Mouse (Mus musculus): ENCODE measurements at regions not wholly inside any gene's neighbourhood (a gene's known extent, or its start where the extent isn't known, plus 50 kb on each side); places are given as distances from the start of the nearest gene placed in this dataset.
"Not testable (repeated sequence)": the region's sequence is repeated elsewhere in the genome, so short reads cannot be mapped to it uniquely, and the experiment has no call there.

- no peaks in the 10 kb centered on the region for H3K4me1 ChIP-seq (ENCODE audit: control insufficient read depth, low read depth, low read length)
- 33% methylated on average over 2 of the region's 2 CpGs for WGBS (ENCODE audit: insufficient replicate concordance)
- no peak overlapping the region for H3K4me2 ChIP-seq (ENCODE audit: low read depth, low read length)
- H3K36me3 ChIP-seq (ENCODE audit: control insufficient read depth, insufficient read depth), result no peaks in the 10 kb centered on the region
- no peaks in the 10 kb centered on the region for H3K27me3 ChIP-seq (ENCODE audit: control insufficient read depth, insufficient read depth, low read depth, low read length)
- no peak overlapping the region for H3K27ac ChIP-seq (ENCODE audit: low read length)
- ATAC-seq (ENCODE audit: low read depth), result no peak
- no peak overlapping the region for H3K4me3 ChIP-seq (ENCODE audit: low read depth, low read length)
- H3K9ac ChIP-seq (ENCODE audit: low read depth, low read length), result no peak overlapping the region
- no peaks in the 10 kb centered on the region for H3K9me3 ChIP-seq (replicated peaks; ENCODE audit: control insufficient read depth, low read length)
Observed at GRCm38 (mm10) chr10:91443321-91443720, 262.2 kb upstream of the Tmpo start.

DNA sequence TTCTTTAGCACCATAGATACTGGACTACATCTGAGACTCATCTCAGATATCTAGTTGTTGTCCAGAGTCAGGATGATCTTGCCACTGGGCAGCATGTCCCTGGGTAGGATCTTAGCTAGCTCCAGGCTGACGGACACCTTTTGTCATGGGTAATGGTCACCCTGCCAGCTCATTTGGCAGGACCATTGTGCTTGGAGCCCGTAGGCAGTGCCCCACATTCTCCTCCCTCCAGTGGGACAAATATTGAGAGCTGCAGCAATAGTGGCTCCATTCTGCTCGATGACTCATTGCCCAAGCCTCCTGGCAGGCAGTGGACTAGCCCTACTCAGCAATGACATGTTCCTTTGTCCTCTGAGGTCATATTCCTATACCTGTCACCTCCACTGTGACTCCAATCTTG is 258.9 kb upstream of the Tmpo start:
- Histone ChIP-seq H3K4me1 (ENCODE audit: control insufficient read depth, low read depth, low read length) (no peaks in the 10 kb centered on the region), H3K9me3 (replicated peaks; ENCODE audit: control insufficient read depth, low read length) (no peaks in the 10 kb centered on the region), H3K4me2 (ENCODE audit: low read depth, low read length) (no peak overlapping the region), H3K4me3 (ENCODE audit: low read depth, low read length) (no peak overlapping the region), H3K27ac (ENCODE audit: low read length) (no peak overlapping the region), H3K27me3 (ENCODE audit: control insufficient read depth, insufficient read depth, low read depth, low read length) (no peaks in the 10 kb centered on the region), H3K9ac (ENCODE audit: low read depth, low read length) (no peak overlapping the region), H3K36me3 (ENCODE audit: control insufficient read depth, insufficient read depth) (no peaks in the 10 kb centered on the region)
- ATAC-seq (ENCODE audit: low read depth), result no peak
- 45% methylated on average over 3 of the region's 3 CpGs for WGBS (ENCODE audit: insufficient replicate concordance)

DNA sequence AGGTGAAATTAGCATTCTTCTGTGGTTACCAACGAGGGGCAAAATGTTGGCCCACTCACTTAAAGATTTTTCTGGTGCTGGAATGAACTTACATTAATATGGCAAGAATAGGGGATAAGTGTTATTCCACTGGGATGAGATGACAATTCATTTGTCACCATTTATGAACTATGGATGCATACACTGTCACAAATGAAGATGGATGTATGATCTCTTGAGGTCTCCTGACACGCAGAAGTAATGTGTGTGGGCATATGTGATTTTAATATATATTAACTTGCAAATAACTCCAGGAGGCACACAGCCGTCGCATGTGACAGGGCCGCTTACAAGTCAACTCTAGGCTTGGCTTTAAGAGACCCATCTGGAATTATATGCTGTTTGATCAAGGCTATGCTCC is 256.8 kb upstream of the Tmpo start:
- WGBS (ENCODE audit: insufficient replicate concordance), result 70% methylated on average over 5 of the region's 5 CpGs
- no peaks in the 10 kb centered on the region for H3K4me1 ChIP-seq (ENCODE audit: control insufficient read depth, low read depth, low read length)
- no peak for ATAC-seq (ENCODE audit: low read depth)

DNA sequence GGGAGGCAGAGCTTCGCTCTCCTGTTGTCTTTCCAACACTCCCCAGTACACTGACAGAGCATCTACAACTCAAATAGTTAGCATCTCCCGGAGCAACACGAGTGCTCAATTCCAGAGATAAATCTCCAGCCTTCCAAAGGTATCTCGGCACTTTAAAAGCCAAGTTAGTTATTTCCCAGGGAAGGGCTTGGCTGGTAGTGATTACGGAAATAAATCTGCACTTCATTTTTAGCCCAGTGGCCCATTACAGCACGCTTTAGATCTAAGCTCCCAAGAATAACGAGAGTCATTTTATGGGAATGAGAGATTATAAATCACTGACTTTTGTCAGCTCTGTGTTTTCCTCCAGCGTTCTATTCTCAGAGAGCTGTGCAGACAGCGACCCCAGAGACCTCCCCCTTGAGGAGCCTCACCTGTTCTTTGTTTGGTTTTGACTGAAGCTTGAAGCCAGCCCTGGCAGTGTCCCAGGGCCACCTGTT is 255.0 kb upstream of the Tmpo start:
- no peak overlapping the region for H3K9ac ChIP-seq (ENCODE audit: low read depth, low read length)
- no peaks in the 10 kb centered on the region for H3K4me1 ChIP-seq (ENCODE audit: control insufficient read depth, low read depth, low read length)
- no peak for ATAC-seq (ENCODE audit: low read depth)
- WGBS (ENCODE audit: insufficient replicate concordance), result 43% methylated on average over 9 of the region's 9 CpGs
- H3K27me3 ChIP-seq (ENCODE audit: control insufficient read depth, insufficient read depth, low read depth, low read length), result no peaks in the 10 kb centered on the region
- no peaks in the 10 kb centered on the region for H3K9me3 ChIP-seq (replicated peaks; ENCODE audit: control insufficient read depth, low read length)
- H3K36me3 ChIP-seq (ENCODE audit: control insufficient read depth, insufficient read depth), result no peaks in the 10 kb centered on the region
- H3K27ac ChIP-seq (ENCODE audit: low read length), result no peak overlapping the region
- H3K4me3 ChIP-seq (ENCODE audit: low read depth, low read length), result no peak overlapping the region
- H3K4me2 ChIP-seq (ENCODE audit: low read depth, low read length), result no peak overlapping the region

More for the DNA sequence above, 256.8 kb upstream of the Tmpo start:
- Histone ChIP-seq H3K4me2 (ENCODE audit: low read depth, low read length) (no peak overlapping the region), H3K4me3 (ENCODE audit: low read depth, low read length) (no peak overlapping the region), H3K27ac (ENCODE audit: low read length) (no peak overlapping the region), H3K9me3 (replicated peaks; ENCODE audit: control insufficient read depth, low read length) (no peaks in the 10 kb centered on the region), H3K9ac (ENCODE audit: low read depth, low read length) (no peak overlapping the region), H3K36me3 (ENCODE audit: control insufficient read depth, insufficient read depth) (no peaks in the 10 kb centered on the region), H3K27me3 (ENCODE audit: control insufficient read depth, insufficient read depth, low read depth, low read length) (no peaks in the 10 kb centered on the region)

- no peak overlapping the region for H3K27ac ChIP-seq (ENCODE audit: low read length)
- H3K9ac ChIP-seq (ENCODE audit: low read depth, low read length), result no peak overlapping the region
- no peaks in the 10 kb centered on the region for H3K27me3 ChIP-seq (ENCODE audit: control insufficient read depth, insufficient read depth, low read depth, low read length)
- no peak overlapping the region for H3K4me3 ChIP-seq (ENCODE audit: low read depth, low read length)
- ATAC-seq (ENCODE audit: low read depth), result no peak
- no peak overlapping the region for H3K4me2 ChIP-seq (ENCODE audit: low read depth, low read length)
- no peaks in the 10 kb centered on the region for H3K9me3 ChIP-seq (replicated peaks; ENCODE audit: control insufficient read depth, low read length)
- no peaks in the 10 kb centered on the region for H3K36me3 ChIP-seq (ENCODE audit: control insufficient read depth, insufficient read depth)
- 39% methylated on average over 5 of the region's 5 CpGs for WGBS (ENCODE audit: insufficient replicate concordance)
- H3K4me1 ChIP-seq (ENCODE audit: control insufficient read depth, low read depth, low read length), result no peaks in the 10 kb centered on the region
Observed at GRCm38 (mm10) chr10:91430281-91430680, 249.2 kb upstream of the Tmpo start.

- no peaks in the 10 kb centered on the region for H3K9me3 ChIP-seq (replicated peaks; ENCODE audit: control insufficient read depth, low read length)
- no peak overlapping the region for H3K4me2 ChIP-seq (ENCODE audit: low read depth, low read length)
- H3K9ac ChIP-seq (ENCODE audit: low read depth, low read length), result no peak overlapping the region
- ATAC-seq (ENCODE audit: low read depth), result no peak
- H3K36me3 ChIP-seq (ENCODE audit: control insufficient read depth, insufficient read depth), result no peaks in the 10 kb centered on the region
- no peaks in the 10 kb centered on the region for H3K27me3 ChIP-seq (ENCODE audit: control insufficient read depth, insufficient read depth, low read depth, low read length)
- H3K4me3 ChIP-seq (ENCODE audit: low read depth, low read length), result no peak overlapping the region
- H3K4me1 ChIP-seq (ENCODE audit: control insufficient read depth, low read depth, low read length), result no peaks in the 10 kb centered on the region
- 57% methylated on average over 3 of the region's 3 CpGs for WGBS (ENCODE audit: insufficient replicate concordance)
- H3K27ac ChIP-seq (ENCODE audit: low read length), result no peak overlapping the region
Observed at GRCm38 (mm10) chr10:91426584-91426983, 245.5 kb upstream of the Tmpo start.

GRCm38 (mm10) chr10:91425625-91426385 is 244.7 kb upstream of the Tmpo start:
- H3K36me3 ChIP-seq (ENCODE audit: control insufficient read depth, insufficient read depth); H3K9ac ChIP-seq (ENCODE audit: low read depth, low read length); H3K4me3 ChIP-seq (ENCODE audit: low read depth, low read length); H3K4me2 ChIP-seq (ENCODE audit: low read depth, low read length); H3K9me3 ChIP-seq (replicated peaks; ENCODE audit: control insufficient read depth, low read length); H3K27me3 ChIP-seq (ENCODE audit: control insufficient read depth, insufficient read depth, low read depth, low read length); H3K4me1 ChIP-seq (ENCODE audit: control insufficient read depth, low read depth, low read length); H3K27ac ChIP-seq (ENCODE audit: low read length); ATAC-seq (ENCODE audit: low read depth): not testable (repeated sequence)
- 61% methylated on average over 7 of the region's 7 CpGs for WGBS (ENCODE audit: insufficient replicate concordance)

GRCm38 (mm10) chr10:91424786-91425185 is 243.7 kb upstream of the Tmpo start:
- Histone ChIP-seq H3K36me3 (ENCODE audit: control insufficient read depth, insufficient read depth) (no peaks in the 10 kb centered on the region), H3K9me3 (replicated peaks; ENCODE audit: control insufficient read depth, low read length) (no peaks in the 10 kb centered on the region), H3K27me3 (ENCODE audit: control insufficient read depth, insufficient read depth, low read depth, low read length) (no peaks in the 10 kb centered on the region), H3K4me3 (ENCODE audit: low read depth, low read length) (no peak overlapping the region), H3K27ac (ENCODE audit: low read length) (no peak overlapping the region), H3K4me2 (ENCODE audit: low read depth, low read length) (no peak overlapping the region), H3K4me1 (ENCODE audit: control insufficient read depth, low read depth, low read length) (no peaks in the 10 kb centered on the region), H3K9ac (ENCODE audit: low read depth, low read length) (no peak overlapping the region)
- WGBS (ENCODE audit: insufficient replicate concordance), result 53% methylated on average over 5 of the region's 5 CpGs
- ATAC-seq (ENCODE audit: low read depth), result no peak

GRCm38 (mm10) chr10:91387255-91387654 is 206.1 kb upstream of the Tmpo start:
- no peaks in the 10 kb centered on the region for H3K9me3 ChIP-seq (replicated peaks; ENCODE audit: control insufficient read depth, low read length)
- H3K27me3 ChIP-seq (ENCODE audit: control insufficient read depth, insufficient read depth, low read depth, low read length), result no peaks in the 10 kb centered on the region
- H3K36me3 ChIP-seq (ENCODE audit: control insufficient read depth, insufficient read depth), result no peaks in the 10 kb centered on the region
- H3K9ac ChIP-seq (ENCODE audit: low read depth, low read length), result no peak overlapping the region
- H3K4me2 ChIP-seq (ENCODE audit: low read depth, low read length), result no peak overlapping the region
- 58% methylated on average over 3 of the region's 3 CpGs for whole genome bisulfite sequencing (ENCODE audit: insufficient replicate concordance)
- no peak overlapping the region for H3K4me3 ChIP-seq (ENCODE audit: low read depth, low read length)
- no peak for ATAC-seq (ENCODE audit: low read depth)
- no peak overlapping the region for H3K27ac ChIP-seq (ENCODE audit: low read length)
- no peaks in the 10 kb centered on the region for H3K4me1 ChIP-seq (ENCODE audit: control insufficient read depth, low read depth, low read length)
